Mouse (Mus musculus) CD4-positive helper T cell, adult 2 months (primary cell): Measurements from ENCODE around the gene Cntn4.

Experiments
- DNase-seq: peaks from one replicate; pipeline ENCODE4 v3.0.0-alpha.2; 2012; ENCODE audit warnings: low read depth, missing footprints, low spot score

The Cntn4 gene

GRCm38 (mm10) chr6:106078071-106078603 is 400.7 kb downstream of the Cntn4 start:
- DNase-seq: no peak

- DNase-seq: no peak
These were observed 401.2 kb downstream of the Cntn4 start for GRCm38 (mm10) chr6:106078629-106079028.

- no peak for DNase-seq
These were observed 420.4 kb downstream of the Cntn4 start for GRCm38 (mm10) chr6:106097856-106098255.

DNA sequence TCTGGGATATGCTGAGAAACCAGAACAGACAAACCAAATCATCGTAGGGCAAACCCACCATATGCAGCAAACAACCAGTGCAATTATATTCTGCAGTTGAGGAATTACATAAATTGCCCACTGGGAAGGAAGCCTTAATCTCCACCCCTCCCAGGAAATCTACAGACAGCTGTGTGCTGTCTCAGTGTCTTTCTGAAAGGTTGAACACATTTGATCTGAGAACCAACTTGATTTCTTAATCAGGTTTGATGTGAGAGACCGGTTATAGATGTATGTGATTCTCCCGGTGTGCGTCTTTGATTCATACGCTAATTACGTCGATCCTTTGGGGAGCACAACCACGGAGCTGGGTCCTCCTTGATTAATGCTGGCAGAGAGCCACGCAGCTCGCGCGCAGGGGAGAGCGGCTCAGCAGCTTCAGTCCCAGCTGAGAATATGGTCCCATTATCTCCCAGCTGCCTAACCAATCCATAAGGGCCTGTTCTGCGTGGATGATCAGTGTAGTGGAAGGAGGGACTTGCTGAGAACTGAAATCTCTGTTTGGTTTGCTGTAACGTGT is 441.1 kb downstream of the Cntn4 start:
- no peak for DNase-seq

DNA sequence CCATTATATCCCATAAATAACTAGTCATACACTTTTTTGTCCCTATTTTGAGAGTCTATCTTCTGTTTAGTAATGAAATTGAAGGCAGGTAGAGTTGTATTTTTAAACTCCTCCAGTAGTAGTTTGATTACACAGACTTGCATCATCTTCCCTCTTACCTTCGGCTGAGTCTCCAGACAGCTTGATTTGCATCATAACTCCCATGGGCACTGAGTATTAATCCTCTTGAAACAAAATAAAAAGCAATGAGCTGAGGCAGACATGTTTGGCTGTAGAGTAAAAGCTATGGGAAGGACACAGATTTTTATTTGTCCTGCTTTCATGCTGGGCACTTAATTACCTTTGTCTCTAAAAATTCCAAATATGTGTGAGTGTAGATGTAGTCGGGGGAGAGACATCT is 476.1 kb downstream of the Cntn4 start:
- no peak for DNase-seq

GRCm38 (mm10) chr6:106155362-106155761 is 477.9 kb downstream of the Cntn4 start:
- DNase-seq: no peak

GRCm38 (mm10) chr6:106177546-106177945 is 500.1 kb downstream of the Cntn4 start:
- no peak for DNase-seq

DNA sequence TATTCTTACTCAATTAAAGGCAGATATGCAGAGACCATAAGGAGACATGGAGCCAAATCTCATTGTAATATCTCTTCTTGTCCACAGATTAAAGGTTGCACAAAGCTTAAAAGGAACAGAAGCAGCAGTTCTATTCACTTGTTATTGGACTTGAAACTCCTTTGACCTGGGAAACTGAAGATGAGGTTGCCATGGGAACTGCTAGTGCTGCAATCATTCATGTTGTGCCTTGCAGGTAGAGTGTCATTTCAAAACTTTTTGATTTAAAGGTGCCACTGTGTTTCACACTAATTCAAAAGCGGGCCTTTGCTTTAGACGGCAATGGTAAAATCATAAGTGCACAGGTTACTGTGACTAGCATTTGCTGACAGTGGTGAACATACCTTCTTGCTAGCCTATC is 504.1 kb downstream of the Cntn4 start:
- DNase-seq: no peak

DNA sequence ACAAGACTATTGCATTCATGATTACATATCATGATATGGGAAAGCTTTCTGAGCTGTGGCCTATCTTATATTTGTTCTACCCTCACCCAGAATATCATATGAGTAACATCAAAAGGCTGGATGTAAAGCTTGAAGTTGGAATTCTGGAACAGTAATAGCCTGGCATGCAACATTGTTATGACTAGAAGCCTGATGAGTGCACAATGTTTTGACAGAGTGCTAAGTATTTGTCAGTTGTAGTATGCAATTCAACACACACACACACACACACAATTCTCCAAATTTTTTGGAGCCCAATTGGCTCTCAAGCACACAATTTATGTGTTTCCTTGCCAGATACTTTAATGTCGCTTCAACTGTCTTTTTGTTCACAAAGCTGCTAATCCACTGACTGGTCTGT is 523.5 kb downstream of the Cntn4 start:
- DNase-seq: no peak

DNA sequence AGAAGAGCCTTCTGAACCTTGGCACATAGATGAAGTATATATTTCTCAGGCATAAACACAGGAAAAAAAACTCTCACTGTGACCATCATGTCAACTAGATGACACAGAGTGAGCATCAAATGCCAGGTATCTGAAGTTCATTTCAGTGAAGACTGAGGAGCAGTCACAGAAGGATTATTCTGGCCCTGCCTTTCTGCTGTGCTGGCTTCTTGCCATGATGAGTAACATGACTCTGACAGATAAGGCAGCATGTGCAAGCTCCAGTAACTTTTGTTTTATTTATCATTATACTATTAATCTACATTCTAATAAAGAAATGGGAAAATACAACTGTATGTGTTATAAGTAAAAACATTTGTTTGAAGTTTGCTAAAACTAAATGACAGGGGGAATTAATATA is 529.9 kb downstream of the Cntn4 start:
- DNase-seq: no peak

DNA sequence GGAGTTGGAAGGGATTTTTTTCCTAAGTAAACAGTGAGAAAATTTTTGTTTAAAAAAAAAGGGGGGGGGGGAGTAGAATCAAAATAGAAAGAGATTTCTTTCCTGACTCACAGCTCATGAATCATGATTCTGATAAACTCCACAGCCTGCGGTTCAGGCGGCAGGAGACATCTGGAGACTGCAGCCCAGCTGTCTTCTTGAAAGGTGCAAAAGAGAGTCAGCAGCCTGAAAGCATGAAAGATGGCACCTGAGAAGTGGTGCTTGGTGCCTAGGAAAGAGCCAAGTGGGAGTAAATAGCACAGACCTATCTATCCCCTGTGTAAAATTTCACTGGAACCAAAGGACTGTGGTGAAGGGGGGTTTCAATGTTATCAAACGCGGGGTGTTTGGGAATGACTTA is 535.6 kb downstream of the Cntn4 start:
- DNase-seq: no peak

GRCm38 (mm10) chr6:106237046-106237948 is 559.8 kb downstream of the Cntn4 start:
- DNase-seq: no peak

DNA sequence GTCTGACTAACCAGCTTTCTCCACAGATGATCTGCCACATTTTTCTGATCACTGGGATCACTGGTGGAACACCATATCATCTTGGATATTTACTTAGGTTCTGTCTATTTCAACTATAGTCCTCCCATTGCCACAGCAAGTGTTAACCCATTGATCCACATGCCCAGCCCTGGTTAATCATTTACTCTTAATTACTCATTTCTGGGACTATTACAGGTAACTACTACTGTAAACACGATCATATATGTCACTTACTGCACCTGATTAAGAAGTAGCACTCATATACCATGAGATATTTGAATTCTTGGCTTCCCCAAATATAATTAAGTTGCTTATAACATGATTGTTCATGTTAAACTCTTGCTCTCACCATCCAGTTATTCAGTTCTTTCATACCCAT is 564.1 kb downstream of the Cntn4 start:
- no peak for DNase-seq

DNA sequence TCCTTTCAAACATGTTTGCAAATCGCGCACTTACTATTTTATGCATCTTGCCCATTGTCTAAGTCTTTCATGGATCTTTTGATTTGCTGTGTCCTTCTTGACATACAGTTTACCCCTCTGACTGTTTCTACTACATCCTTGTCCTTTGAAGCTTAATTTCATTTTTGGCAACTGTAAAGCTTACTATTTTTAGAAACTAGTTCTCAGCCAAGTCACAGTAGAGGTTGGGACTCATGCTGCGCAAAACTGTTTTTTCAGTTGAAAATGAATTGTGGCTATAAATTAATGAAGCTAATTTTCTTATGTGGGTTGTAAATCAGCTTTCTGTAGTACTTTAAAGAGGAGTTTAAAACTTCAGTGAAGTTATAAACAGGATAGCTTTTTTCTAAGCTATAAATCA is 585.9 kb downstream of the Cntn4 start:
- DNase-seq: no peak

- DNase-seq: no peak
These were observed 588.0 kb downstream of the Cntn4 start for GRCm38 (mm10) chr6:106265487-106265886.

DNA sequence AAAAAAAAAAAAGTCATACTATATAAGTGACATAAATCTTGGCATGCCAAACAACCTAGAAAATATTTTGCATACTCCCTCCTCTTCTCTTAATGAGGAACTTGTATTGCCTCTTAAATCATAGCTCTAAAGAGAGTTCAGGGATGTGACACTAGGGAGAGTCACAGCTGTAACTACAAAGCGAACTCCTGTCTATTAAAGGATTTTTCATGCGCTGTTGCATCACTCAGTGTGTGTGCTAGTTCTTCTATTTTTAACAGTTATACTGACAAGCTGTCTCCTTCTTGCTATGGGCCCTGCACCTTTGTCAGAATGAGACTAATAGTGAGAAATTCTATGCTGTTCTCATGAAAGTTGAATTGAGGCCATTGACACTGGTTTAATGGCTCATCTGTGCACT is 588.8 kb downstream of the Cntn4 start:
- no peak for DNase-seq

DNA sequence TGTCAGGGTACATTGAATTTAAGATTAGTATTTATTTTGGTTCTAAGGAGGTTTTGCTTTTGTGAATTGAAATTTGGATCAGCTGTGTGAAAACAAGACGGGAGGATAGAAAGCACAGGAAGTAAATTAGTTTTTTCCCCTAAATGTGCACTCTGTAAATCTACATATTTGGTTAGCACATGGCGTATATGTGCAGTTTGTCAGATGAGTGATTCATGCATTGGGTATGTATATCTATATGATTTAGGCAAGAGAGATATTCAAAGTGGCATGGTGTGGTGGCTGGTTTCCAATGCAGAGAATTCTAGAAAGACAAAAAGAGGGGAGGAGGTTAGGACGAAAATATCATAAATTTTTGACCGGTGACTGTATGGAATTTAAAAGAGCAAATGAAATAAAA is 591.3 kb downstream of the Cntn4 start:
- no peak for DNase-seq

- DNase-seq: no peak
These were observed 599.7 kb downstream of the Cntn4 start for GRCm38 (mm10) chr6:106277139-106277538.

GRCm38 (mm10) chr6:106281621-106282020 is 604.2 kb downstream of the Cntn4 start:
- DNase-seq: no peak

DNA sequence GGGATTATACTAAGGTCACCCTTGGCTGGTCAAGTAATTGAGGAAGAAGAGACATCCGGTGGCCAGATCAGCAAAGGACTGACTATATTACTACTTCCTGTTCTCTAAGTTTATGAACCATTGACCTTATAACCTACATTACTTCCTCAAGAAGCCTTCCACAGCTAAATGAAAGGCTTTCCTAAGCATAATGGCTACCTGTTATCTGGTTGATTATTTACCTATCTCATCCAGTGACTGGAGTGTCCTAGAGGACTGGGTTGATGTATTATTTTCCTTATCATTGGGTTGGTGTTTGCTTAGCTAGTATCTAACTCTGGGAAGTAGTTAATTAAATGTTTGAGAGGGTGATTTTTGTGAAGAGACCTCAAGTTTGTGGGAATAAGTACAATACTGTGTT is 606.4 kb downstream of the Cntn4 start:
- DNase-seq: no peak

GRCm38 (mm10) chr6:106299451-106299850 is 622.0 kb downstream of the Cntn4 start:
- DNase-seq: no peak

- DNase-seq: no peak
These were observed 622.7 kb downstream of the Cntn4 start for GRCm38 (mm10) chr6:106300179-106300578.

DNA sequence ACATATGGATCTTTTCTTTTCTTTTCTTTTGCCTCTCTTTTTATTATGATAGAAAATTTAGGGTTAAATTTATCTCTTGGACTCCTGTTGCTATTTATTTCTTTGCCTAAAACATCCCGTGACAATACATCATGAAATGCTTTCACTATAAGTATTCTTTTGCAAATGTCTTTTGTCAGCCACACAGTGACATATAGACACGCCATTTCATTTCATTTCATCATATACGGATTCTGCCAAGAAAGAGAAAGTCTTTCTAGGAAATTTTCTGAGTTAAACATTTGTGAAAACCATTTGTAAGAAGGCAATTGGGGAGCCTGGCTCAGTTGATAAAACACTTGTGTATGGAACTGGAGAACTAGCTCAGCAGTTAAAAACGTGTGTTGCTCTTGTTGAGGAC is 625.0 kb downstream of the Cntn4 start:
- no peak for DNase-seq
